Comparison of ENCODE assay signal across 8 mouse cellular contexts in genomic region chr15:101046039-101046526, GRCm38 (mm10). TPM values are rescaled to one million over a fixed set of nuclear protein-coding genes. Genes with fewer than 3 reads are reported as not detected.
A peak's percentile ranks its signal among the peaks of the same experiment; 100 is the strongest.
DNase-seq lines count a peak whose midpoint lies in the region; ATAC-seq and TF ChIP-seq lines count a peak whose summit lies in the region.

No protein-coding gene starts in this region.

- 2% methylated on average over 43 of the region's 43 CpGs for WGBS in lung, embryonic 14.5 days
- WGBS in forebrain, embryonic 14.5 days, result 2% methylated on average over 43 of the region's 43 CpGs
- WGBS in limb, embryonic 13.5 days, result 1% methylated on average over 41 of the region's 43 CpGs
- 1% methylated on average over 43 of the region's 43 CpGs for WGBS in stomach, embryonic 14.5 days

- peak overlapping the region; percentile 51 for H3K9ac ChIP-seq in lung, embryonic 14.5 days
- peak overlapping the region; percentile 60 for H3K9ac ChIP-seq in forebrain, embryonic 14.5 days (ENCODE audit: low read length)
- H3K9ac ChIP-seq in limb, embryonic 13.5 days, result peak overlapping the region; percentile 74
- peak overlapping the region; percentile 33; the same call in 1 of the 2 replicates for H3K9ac ChIP-seq in stomach, embryonic 14.5 days (replicated peaks; ENCODE audit: low read depth, low read length)

- no peak overlapping the region for H3K27ac ChIP-seq in lung, embryonic 14.5 days (ENCODE audit: low read depth)
- no peak overlapping the region for H3K27ac ChIP-seq in forebrain, embryonic 14.5 days (ENCODE audit: low read depth, low read length)
- no peak overlapping the region for H3K27ac ChIP-seq in limb, embryonic 13.5 days
- H3K27ac ChIP-seq in stomach, embryonic 14.5 days (ENCODE audit: low read length), result no peak overlapping the region

- H3K4me3 ChIP-seq in lung, embryonic 14.5 days (ENCODE audit: low read depth, low read length), result peak overlapping the region; percentile 48
- H3K4me3 ChIP-seq in forebrain, embryonic 14.5 days (ENCODE audit: low read depth, low read length), result peak overlapping the region; percentile 45
- peak overlapping the region; percentile 59 for H3K4me3 ChIP-seq in limb, embryonic 13.5 days
- H3K4me3 ChIP-seq in stomach, embryonic 14.5 days (ENCODE audit: low read depth, low read length), result peak overlapping the region; percentile 50

- H3K27me3 ChIP-seq in lung, embryonic 14.5 days (ENCODE audit: insufficient read depth, low read length), result peaks cover 83% of the 10 kb centered on the region
- H3K27me3 ChIP-seq in forebrain, embryonic 14.5 days (replicated peaks; ENCODE audit: control insufficient read depth, insufficient read depth, low read length), result peaks cover 54% of the 10 kb centered on the region
- peaks cover 93% of the 10 kb centered on the region for H3K27me3 ChIP-seq in limb, embryonic 13.5 days
- peaks cover 43% of the 10 kb centered on the region for H3K27me3 ChIP-seq in stomach, embryonic 14.5 days (ENCODE audit: control insufficient read depth, insufficient read depth, low read length)

- peak overlapping the region; percentile 96 for H3K4me2 ChIP-seq in lung, embryonic 14.5 days
- peak overlapping the region; percentile 98 for H3K4me2 ChIP-seq in forebrain, embryonic 14.5 days (ENCODE audit: low read length)
- H3K4me2 ChIP-seq in limb, embryonic 13.5 days (replicated peaks), result peak overlapping the region; percentile 99
- H3K4me2 ChIP-seq in stomach, embryonic 14.5 days (replicated peaks; ENCODE audit: low read depth, low read length), result peak overlapping the region; percentile 99

- peak; percentile 42 for ATAC-seq in lung, embryonic 14.5 days (ENCODE audit: insufficient read depth)
- peak; percentile 28 for ATAC-seq in forebrain, embryonic 14.5 days
- ATAC-seq in limb, embryonic 13.5 days (ENCODE audit: low FRiP score, low read depth), result no peak
- ATAC-seq in stomach, embryonic 14.5 days (ENCODE audit: insufficient number of reproducible peaks, insufficient read depth, low FRiP score, low read depth), result no peak
- ATAC-seq in activated CD4-positive, CD25-positive, alpha-beta regulatory T cell, adult 4 months, result no peak

- no peaks in the 10 kb centered on the region for H3K36me3 ChIP-seq in lung, embryonic 14.5 days (ENCODE audit: insufficient read depth)
- no peaks in the 10 kb centered on the region for H3K36me3 ChIP-seq in forebrain, embryonic 14.5 days (ENCODE audit: control insufficient read depth, insufficient read depth, low read length)
- peaks cover 3% of the 10 kb centered on the region; the same call in 1 of the 2 replicates for H3K36me3 ChIP-seq in limb, embryonic 13.5 days
- no peaks in the 10 kb centered on the region for H3K36me3 ChIP-seq in stomach, embryonic 14.5 days (ENCODE audit: control insufficient read depth, insufficient read depth, low read length)

- H3K4me1 ChIP-seq in lung, embryonic 14.5 days (ENCODE audit: insufficient read depth), result no peaks in the 10 kb centered on the region; the same call in 1 of the 2 replicates
- H3K4me1 ChIP-seq in forebrain, embryonic 14.5 days (ENCODE audit: control insufficient read depth, insufficient read depth, low read length), result peaks cover 8% of the 10 kb centered on the region
- peaks cover 19% of the 10 kb centered on the region for H3K4me1 ChIP-seq in limb, embryonic 13.5 days
- H3K4me1 ChIP-seq in stomach, embryonic 14.5 days (ENCODE audit: control insufficient read depth, insufficient read depth, low read length), result peaks cover 9% of the 10 kb centered on the region; the same call in 1 of the 2 replicates

- TF ChIP-seq CTCF in lung, embryonic 14.5 days (IDR thresholded peaks at IDR 0.05; ENCODE audit: low read depth), result no peak

- DNase-seq in lung, embryonic 14.5 days, result no peak
- no peak for DNase-seq in lung, adult 18-20 months
- no peak for DNase-seq in forebrain, embryonic 14.5 days (ENCODE audit: low spot score)
- no peak for DNase-seq in spleen, postnatal 4 days (ENCODE audit: low spot score in 2 of 2)
- DNase-seq in layer of hippocampus, adult 9-10 months (ENCODE audit: low spot score), result no peak

- H3K9me3 ChIP-seq in lung, embryonic 14.5 days (ENCODE audit: low read depth, low read length), result no peaks in the 10 kb centered on the region
- no peaks in the 10 kb centered on the region for H3K9me3 ChIP-seq in forebrain, embryonic 14.5 days (replicated peaks; ENCODE audit: control insufficient read depth, low read length)
- no peaks in the 10 kb centered on the region for H3K9me3 ChIP-seq in limb, embryonic 13.5 days
- no peaks in the 10 kb centered on the region for H3K9me3 ChIP-seq in stomach, embryonic 14.5 days (ENCODE audit: control insufficient read depth, low read depth, low read length)

RNA-seq across cellular contexts. Expression of gene Gm47841, which starts 1.1 kb away (rescaled TPM):
- not detected in 2 replicates for polyA plus RNA-seq in lung, embryonic 14.5 days (2014; fragmentation: Nextera tagmentation; extraction: Ambion mirVana)
- polyA plus RNA-seq in forebrain, embryonic 14.5 days (2014; fragmentation: Nextera tagmentation; extraction: Ambion mirVana), result not detected in 2 replicates
- not detected in 2 replicates for polyA plus RNA-seq in limb, embryonic 13.5 days (2015; fragmentation: Nextera tagmentation; extraction: Ambion mirVana)
- not detected in 2 replicates for polyA plus RNA-seq in stomach, embryonic 14.5 days (2014; fragmentation: Nextera tagmentation; extraction: Ambion mirVana)
- polyA plus RNA-seq in activated CD4-positive, CD25-positive, alpha-beta regulatory T cell, adult 4 months (2017; shearing (Covaris generic)), result not detected

RNA-seq across cellular contexts. Expression of gene Fignl2, which starts 32.3 kb away (rescaled TPM):
- polyA plus RNA-seq in lung, embryonic 14.5 days (2014; fragmentation: Nextera tagmentation; extraction: Ambion mirVana), result 0.26 and 0.34 TPM in 2 replicates
- 0.09 TPM in 1 of 2 replicates, not detected in the other for polyA plus RNA-seq in forebrain, embryonic 14.5 days (2014; fragmentation: Nextera tagmentation; extraction: Ambion mirVana)
- polyA plus RNA-seq in limb, embryonic 13.5 days (2015; fragmentation: Nextera tagmentation; extraction: Ambion mirVana), result 0.20 and 0.26 TPM in 2 replicates
- polyA plus RNA-seq in stomach, embryonic 14.5 days (2014; fragmentation: Nextera tagmentation; extraction: Ambion mirVana), result 0.38 and 0.41 TPM in 2 replicates
- polyA plus RNA-seq in activated CD4-positive, CD25-positive, alpha-beta regulatory T cell, adult 4 months (2017; shearing (Covaris generic)), result not detected

Comparison
In these comparisons a context has a peak if more than half of its experiments do, and no peak if none do; other contexts are left out.
1. ATAC-seq: peak in lung, embryonic 14.5 days (single experiment) and forebrain, embryonic 14.5 days (single experiment); none in limb, embryonic 13.5 days (single experiment), stomach, embryonic 14.5 days (single experiment) and activated CD4-positive, CD25-positive, alpha-beta regulatory T cell, adult 4 months (single experiment).
2. Peak in every context shown above with its lines, with median percentiles within 50 percentile points of each other: H3K4me2 ChIP-seq, H3K4me3 ChIP-seq and H3K9ac ChIP-seq.